Mouse (Mus musculus): Measurements from ENCODE around the gene Nt5dc2.

DNA sequence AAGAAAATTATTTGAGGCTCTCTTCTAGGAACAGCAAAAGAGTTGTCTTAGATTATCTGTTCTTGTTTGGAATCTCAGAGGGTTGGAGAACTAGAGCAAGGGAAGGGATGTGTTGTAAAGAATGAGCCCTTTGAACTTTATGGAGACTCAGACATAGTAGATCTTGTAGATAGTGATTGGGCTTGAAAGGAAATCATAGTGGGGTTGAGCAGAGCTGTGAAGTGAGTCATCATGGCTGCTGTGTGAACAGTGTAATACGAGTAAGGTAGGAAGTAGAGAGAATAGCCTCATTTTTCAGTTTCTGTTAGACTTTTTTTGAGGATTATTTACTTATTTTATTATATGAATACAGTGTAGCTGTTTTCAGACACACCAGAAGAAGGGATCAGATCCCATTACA, 40.9 kb upstream of the Nt5dc2 start:
- TF ChIP-seq EP300 (IDR thresholded peaks at IDR 0.05) (no peak), CTCF (IDR thresholded peaks at IDR 0.05) (no peak)

Data from lung, postnatal 0 days (tissue).